Mouse (Mus musculus) c-Kit-positive CD71-positive TER-119-positive erythroid progenitor cells, embryonic 14.5 days (primary cell): Measurements from ENCODE around the gene Zfp583.
"Not testable (repeated sequence)": the region's sequence is repeated elsewhere in the genome, so short reads cannot be mapped to it uniquely, and the experiment has no call there.

Source experiments
- DNase-seq: peaks from one replicate; pipeline ENCODE4 v3.0.0-alpha.2; 2013; ENCODE audit warnings: low spot score

Zfp583 gene

DNA sequence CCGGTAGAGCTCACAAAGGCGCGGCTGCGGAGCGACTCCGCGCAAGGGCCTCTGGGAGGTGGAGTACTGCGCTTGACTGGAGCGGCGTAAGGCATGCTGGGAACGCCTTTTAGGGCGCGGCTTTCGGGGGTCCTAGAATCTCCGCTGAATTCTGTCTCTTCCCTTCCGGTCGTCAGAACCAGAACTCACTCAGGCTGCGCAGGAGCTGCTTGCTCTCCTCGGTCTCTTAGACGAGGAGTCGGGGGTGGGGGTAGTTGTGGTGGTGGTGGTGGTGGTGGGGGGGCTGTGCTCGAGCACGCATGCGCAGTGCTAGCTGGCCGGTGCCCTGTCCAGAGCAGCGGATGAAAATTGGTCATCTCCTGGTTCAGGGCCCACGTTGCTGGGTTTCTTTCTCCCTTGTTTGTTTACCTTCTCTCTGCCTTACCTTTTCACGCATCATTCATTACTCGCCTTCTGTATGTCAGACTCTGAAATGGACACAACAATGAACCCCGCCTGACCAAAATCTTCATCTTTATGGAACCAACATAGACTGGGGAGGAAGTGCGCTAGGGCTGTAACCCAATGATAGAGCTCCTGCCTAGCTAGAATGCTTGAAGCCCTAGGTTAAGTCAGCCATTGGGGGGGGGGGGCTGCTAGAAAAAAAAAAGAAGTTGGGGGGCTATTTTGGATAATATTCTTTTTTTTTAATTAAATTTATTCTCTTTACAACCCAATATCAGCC is at the start of gene Zfp583:
TSS of gene Zfp583 (minus strand) at position 53 of the 724 bp plus-strand sequence.
- DNase-seq, result peak; percentile 77

DNA sequence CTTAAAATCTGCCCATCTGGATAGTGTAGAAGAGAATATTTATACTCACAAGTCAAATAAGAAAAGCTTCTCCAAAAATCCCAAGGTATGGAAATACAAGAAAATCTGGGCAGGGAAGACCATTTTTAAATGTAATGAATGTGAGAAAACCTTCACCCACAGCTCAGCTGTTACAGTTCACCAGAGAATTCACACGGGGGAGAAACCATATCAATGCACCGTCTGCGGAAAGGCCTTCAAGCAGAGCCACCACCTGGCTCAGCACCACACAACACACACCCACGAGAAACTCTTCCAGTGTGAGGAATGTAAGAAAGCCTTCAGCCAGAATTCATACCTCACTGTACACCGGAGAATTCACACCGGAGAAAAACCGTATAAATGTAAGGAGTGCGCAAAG is 47.4 kb upstream of the Zfp583 start:
- DNase-seq, result no peak

DNA sequence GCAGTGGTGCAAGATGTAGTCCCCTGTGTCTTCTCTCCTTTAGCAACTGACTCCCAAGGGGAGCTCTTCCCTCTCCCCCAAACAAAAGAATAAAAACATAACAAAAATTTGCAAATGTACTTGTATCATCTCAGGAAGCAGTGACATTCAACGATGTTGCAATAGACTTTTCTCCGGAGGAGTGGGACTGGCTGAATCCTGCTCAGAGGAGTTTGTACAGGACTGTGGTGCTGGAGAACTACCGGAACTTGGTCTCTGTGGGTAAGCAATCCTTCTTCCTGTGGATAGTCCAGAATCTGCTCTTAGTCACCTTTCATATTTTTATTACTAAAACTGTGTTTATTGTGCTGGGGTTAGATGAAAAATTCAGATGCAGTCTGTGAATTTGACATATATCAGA is 41.9 kb upstream of the Zfp583 start:
- DNase-seq, result no peak

DNA sequence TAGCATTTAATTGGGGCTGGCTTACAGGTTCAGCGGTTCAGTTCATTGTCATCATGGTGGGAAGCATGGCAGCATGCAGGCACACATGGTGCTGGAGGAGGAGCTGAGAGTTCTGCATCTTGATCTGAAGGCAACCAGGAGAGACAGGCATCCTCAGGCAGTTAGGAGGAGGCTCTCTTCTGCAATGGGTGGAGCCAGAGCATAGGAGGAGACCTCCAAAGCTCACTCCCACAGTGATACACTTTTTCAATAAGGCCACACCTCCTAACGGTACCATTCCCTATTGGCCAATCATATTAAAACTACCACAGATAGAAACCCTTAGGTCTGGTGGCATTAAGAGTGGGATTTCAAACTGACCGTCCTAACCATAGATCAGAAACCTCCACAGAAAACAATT is 38.4 kb upstream of the Zfp583 start:
- DNase-seq, result no peak

DNA sequence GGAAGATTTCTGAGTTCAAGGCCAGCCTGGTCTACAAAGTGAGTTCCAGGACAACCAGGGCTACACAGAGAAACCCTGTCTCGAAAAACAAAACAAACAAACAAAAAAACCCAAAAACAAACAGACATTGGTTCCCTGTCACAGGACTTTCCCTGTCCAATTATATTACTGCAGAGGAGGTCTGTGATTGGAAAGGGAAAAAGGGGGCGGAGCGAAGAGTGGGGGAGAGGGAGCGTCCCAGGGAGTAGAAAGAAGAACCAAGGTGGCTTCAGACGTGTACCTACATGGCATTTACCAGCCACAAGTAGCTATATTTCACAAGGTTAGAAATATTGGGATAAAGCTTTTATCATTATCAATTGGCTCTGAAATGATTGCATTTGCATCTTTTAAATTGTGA is 37.1 kb upstream of the Zfp583 start:
- DNase-seq, result not testable (repeated sequence)

DNA sequence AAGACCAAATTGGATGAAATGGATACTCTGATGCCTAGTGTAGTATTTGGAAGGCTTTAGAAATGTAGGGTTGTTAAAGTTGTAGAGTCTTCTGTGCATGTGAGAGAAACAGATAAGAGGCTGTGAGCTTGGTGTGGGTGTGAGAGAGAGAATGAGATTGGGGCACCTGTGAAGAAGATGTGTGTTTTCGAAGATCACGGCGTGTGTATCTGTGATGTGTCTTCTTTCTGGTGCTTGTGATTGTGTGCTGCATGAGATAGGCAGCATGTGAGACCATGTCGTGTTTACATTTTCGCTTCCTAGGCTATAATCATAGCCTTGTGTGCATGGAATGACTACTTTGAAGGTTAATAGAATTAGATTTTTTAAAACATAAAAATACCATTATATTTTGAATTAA is 36.1 kb upstream of the Zfp583 start:
- peak; percentile 42 for DNase-seq

DNA sequence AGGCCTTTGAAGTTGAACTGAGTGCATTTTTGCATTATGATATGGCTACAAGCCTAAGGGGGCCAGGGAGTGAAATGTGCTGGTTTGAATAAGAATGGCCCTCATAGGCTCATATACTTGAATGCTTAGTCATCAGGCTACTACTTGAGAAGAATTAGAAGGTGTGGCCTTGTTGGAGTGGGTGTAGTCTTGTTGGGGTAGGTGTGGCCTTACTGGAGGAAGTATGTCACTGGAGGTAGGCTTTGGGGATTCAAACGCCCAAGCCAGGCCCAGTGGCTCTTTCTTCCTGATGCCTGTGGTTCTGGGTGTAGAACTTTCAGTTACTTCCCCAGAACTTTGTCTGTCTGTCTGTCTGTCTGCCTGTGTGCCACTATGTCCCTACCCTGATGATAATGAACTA is 33.7 kb upstream of the Zfp583 start:
- no peak for DNase-seq

DNA sequence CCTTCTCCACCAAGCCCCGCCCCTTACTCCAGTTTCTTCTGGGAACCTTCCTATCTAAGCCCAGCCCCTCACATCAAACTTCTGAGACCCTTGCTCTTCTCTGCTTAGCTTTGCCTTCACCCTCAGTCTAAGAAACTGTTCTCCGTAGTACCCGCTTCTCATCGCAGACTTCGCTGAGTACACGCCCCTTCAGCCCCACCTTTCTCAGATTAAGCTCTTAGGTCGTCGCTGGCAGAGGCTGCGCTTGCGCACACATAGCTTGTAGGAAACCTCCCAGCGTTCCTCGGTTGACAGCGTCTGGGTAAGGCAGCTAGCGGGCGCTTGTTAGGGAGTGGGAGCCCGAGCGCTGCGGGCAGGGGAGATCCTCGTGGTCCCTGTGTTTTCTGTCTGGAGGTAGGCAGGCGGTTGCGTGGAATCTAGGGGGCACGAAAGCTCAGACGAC is 32.0 kb upstream of the Zfp583 start, which contains the start of gene Zfp78:
TSS of gene Zfp78 (plus strand) at position 234 of the 442 bp plus-strand sequence.
- DNase-seq, result peak; percentile 88

DNA sequence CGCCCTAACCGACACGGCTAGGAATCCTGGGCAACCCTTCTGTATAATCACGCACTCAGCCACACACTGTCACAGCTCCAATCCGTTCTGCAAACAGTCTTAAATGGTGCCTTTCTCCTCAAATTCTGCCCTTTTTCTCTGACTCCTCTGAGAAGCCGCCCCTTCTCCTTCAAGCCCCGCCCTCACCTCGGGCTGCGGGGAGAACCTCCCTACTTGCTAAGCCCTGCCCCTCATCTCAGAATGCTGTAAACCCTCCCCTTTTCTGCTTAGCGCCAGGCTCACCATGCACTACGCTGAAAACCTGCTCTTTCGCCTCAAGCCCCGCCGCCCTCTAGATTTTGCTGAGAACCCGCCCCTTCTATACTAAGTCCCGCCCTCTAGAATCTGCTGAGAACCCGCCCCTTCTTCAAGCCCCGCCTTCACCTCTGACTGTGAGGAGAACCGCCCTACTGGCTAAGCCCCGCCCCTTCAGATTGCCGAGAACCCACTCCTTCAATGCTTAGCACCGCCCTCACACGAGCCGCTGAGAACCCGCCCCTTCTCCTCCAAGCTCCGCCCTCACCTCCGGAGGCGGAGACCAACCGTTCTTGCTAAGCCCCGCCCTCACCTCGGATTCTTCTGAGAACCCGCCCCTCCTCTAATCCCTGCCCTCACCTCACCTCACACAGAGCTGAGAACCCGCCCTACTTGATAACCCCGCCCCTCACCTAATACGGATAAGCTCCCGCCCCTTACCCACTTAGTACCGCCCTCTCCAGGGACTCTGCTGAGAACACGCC is 31.4 kb upstream of the Zfp583 start:
- DNase-seq, result peak; percentile 95

DNA sequence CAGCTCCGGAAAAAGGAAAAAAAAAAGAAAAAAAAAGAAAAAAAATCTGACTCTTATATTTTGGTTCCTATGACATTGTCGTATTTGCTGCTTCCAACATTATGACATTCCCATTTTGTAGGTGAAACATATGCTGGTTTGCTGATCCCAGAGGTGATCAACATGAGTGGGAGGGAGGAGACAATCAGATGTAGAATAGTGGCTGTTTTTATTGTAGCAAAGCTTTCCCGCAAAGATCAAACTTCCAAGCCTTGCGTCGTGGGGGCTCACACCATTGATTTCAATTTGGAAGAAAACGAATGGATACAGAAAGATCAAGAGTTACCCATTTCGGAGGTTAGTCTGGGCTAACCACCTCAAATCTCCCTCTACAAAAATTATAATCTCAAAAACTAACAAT is 30.7 kb upstream of the Zfp583 start:
- DNase-seq, result no peak

DNA sequence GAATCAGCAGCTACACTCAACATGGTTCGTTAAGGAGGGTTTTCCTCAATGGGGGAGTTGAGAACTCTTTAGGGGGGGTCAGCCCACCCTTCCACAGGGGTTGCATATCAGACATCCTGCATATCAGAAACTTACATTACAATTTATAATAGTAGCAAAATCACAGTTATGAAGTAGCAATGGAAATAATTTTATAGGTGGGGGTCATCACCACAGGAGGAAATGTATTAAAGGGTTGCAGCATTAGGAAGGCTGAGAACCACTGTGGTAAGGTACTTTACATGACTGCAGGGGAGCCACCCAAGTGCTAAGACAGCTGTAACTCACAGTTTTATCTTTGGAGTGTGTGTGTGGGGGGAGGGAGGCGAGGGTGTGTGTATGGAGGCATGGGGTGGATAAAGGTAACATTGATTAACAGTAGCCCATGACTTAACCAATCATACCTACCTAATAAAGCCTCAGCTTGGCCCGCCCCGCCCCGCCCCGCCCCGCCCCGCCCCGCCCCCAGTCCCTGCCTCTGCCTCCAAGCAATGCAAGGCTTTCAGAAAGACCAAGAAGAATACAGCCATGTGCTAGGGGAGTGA is 29.5 kb upstream of the Zfp583 start:
- DNase-seq, result peak; percentile 40

DNA sequence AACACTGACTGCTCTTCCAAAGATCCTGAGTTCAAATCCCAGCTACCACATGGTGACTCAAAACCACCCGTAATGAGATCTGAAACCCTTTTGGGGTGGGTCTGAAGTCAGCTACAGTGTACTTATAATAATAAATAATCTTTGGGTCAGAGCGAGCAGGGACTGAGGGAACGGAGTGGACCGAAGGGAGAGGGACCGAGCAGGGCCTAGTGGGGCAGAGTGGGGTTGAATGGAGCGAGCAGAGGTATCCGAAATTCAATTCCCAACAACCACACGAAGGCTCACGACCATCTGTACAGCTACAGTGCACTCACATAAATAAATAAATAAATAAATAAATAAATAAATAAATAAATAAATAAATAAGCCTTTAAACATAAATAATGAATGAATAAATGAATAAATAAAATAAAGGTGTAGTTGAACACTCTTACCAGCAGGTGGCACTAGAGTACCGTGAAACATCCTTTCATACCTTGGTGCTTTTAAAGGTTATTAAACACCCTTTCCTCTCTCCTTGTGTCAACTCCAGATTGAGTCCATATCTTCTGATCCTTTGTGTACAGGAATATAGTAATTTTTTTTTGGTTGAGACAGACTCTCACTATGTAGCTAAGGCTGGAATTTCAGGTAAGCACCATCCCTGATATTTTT is 28.0 kb upstream of the Zfp583 start:
- DNase-seq, result peak; percentile 76

DNA sequence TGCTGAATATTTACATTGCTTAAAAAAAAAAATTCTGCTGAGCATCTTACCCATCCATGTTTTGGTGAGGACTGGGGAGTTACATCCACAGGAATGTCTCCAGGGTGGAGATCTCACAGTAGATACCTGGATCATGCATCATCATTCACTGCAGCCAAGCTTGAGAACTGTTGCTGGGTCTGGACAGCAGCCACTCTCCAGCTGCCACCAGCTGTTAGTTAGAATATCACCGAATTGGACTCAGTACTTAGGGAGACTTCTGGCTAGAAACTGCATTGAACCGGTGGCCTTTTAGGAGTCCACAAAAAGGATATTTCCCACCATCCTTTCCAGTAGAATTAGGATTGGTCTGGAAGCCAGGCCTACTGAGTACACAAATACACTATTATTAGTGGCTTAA is 27.0 kb upstream of the Zfp583 start:
- no peak for DNase-seq

DNA sequence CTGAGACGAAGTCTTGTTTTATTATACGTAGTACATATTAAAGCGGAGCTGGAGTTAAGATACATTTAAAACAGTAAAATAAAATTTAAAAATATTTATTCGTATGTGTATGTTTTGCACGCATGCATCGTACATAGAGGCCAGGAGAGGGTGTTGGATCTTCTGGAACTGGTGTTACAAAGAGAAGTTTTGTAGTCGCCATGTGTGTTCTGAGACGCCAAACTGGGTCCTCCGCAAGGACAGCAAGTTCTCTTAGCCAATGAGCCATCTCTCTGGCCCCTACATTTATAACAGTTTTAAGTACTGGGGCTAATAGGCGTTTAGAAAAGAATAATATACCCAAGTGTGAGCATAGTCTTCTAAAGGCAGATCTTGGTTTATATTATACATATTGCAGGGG is 13.0 kb upstream of the Zfp583 start:
- DNase-seq, result no peak

DNA sequence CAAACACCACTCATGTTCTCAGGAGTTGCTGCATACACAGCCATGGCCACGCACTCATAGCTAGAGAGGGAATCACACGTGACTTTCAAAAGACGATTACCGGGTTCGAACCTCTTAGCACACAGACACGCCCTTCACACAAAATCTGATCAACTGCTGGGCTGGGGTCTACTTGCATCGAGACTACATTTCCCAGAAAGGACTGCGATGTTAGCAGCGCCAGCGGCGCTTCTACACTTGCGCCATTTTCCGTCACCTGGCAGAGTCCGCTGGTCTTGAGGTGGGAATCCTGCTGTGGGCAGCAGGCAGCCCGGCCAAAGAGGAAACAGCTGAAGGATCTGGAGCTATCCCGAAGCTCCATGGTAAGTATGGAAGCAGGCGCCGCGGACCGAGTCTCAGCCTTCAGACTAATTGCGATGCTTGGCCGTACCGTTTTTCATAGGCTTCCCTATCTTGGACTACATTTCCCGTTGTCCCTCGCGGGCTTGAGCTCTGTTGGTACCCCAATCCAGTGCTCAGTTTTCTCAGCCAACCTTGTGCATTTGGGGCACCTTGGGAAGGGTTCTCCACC is 12.5 kb upstream of the Zfp583 start, which contains the start of gene Gm3854:
TSS of gene Gm3854 (plus strand) at position 259 of the 571 bp plus-strand sequence.
- peak; percentile 42 for DNase-seq

DNA sequence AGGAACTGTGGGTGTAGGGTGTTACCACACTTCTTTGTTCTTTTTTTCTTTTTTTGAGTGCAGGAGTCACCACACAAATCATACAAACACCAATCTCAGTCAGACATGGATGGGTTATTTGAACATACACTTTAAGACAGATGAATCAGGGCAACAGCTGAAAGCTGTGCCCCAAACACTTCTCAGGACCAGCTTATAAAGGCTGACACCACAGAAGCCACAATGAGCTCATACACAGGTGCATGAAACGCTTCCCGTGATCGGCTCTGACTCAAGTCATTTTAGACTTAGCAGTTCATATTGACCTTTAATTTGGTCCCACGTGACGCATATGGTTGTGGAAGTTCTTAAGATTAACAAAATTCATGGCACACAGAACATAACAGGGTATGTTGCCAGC is 8.8 kb upstream of the Zfp583 start:
- DNase-seq, result no peak

DNA sequence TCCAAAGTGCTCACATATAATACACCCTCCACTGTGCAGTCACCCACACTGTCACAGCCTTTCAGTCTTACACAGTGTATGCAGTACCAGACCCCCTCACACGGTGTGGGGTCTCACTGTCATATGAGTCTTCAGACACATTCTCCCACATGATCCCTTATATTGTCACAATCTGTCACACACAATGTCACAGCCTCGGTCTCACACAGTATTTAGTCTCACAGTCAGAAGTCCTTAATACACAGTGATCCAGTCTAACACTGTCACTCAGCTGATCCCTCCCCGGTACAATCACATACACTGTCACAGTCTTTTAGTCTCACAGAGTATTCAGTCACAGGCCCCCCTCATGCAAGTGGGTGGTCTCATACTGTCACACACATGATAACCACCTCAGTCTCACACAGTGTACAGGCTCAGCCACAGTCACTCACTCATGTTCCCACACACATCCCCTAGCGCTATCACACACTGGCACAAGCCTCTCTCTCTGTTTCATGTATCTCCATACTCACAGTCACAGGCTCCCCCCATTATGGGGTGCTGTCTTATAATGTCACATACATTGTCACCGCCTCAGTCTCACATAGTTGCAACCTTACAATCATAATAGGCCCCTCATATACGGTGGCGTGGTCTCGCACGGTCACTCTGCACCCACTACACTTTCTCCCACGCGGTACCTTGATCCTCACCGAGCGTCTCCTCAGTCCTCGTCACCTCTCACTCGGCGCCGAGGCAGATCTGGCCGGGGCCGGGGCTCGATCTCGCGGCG is 440 bp downstream of the Zfp583 start:
- peak; percentile 47 for DNase-seq

DNA sequence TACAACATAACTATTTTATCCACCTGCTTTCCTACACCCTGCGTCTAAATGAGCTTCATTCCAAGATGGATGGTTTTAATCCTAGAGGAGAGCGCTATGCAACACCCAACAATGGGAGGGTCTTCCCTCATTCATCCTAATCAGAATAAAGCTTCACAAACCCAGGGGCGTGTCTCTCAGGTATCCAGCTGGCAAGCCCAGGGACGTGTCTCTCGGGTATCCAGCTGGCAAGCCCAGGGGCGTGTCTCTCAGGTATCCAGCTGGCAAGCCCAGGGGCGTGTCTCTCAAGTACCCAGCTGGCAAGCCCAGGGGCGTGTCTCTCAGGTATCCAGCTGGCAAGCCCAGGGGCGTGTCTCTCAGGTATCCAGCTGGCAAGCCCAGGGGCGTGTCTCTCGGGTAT is 30.3 kb downstream of the Zfp583 start:
- DNase-seq, result not testable (repeated sequence)

DNA sequence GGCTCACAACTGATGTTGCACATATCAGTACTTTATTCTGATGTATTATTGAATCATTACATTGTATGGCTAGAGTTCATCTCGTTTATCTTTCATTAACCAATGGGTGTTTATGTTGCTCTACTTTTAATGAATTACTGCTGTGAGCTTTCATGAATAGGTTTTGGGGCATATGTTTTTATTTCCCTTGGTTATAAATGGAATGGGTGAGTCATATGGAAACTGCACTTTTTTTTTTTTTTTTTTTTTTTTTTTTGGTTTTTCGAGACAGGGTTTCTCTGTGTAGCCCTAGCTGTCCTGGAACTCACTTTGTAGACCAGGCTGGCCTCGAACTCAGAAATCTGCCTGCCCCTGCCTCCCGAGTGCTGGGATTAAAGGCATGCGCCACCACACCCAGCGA is 40.0 kb downstream of the Zfp583 start:
- DNase-seq, result not testable (repeated sequence)

DNA sequence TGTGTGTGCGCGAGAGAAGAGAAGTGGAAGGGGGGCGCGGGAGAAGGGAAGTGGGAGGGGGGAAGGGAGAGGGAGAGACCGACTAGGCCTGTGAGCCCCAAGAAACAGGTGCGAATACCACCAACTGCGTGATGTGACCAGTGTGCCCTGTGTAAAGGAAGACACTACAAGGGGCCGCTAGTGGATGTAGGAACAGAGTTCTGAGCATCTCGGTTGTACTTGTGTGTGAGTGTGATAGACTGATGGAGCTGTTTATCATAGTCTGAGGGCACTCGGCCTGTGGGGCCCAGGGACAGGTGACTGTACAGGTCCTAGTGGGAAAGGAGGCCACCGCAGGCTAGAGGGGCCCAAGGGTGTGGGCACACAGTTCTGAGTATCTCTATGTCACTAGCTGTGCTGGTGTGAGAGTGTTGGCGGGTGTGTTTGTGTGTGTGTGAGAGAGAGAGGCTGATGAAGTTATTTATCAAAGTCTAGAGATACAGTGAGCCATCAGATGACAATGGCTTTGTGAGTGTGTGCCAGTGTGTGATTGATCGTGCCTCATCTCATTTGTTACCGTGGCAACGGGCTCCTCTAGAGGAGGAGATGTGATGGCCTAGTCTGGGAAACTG is 44.1 kb downstream of the Zfp583 start:
- DNase-seq, result peak; percentile 62
